Mouse (Mus musculus): Measurements from ENCODE around the gene Lmcd1. TPM values are rescaled to one million over a fixed set of nuclear protein-coding genes. Genes with fewer than 3 reads are reported as not detected.

Gene Lmcd1
- polyA plus RNA-seq, 1 experiment from 2014 or later: 20.0 TPM

DNA sequence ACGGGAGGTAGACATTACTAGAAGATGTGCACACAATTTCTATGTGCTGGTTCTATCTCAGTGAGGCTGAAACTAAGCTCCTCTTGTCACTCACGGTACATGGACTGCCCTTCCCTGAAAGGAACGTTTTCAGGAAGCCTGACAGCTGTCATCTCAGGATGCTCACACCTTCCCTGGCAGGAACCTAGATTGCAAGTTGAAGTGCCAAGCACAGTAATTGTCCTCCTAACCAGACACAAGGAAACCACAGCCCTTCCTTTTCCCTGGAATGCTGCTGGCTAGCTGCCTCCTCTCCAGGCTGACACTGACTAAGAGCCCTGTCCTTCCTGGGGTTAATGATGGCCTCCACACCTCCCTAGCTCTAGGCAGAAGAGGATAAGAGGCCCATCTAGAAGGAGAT is 21.7 kb downstream of the Lmcd1 start:
- no peak for ATAC-seq (ENCODE audit: low FRiP score, low TSS enrichment)
- 77% methylated on average over 3 of the region's 3 CpGs for WGBS
- Histone ChIP-seq H3K36me3 (ENCODE audit: control insufficient read depth, insufficient read depth, low read length) (no peaks in the 10 kb centered on the region), H3K4me1 (ENCODE audit: control insufficient read depth, insufficient read depth, low read length) (peaks cover 7% of the 10 kb centered on the region; the same call in 1 of the 2 replicates), H3K9ac (ENCODE audit: low read depth, low read length) (no peak overlapping the region), H3K9me3 (ENCODE audit: control insufficient read depth, low read length) (no peaks in the 10 kb centered on the region), H3K27ac (ENCODE audit: low read depth, low read length) (no peak overlapping the region), H3K27me3 (ENCODE audit: control insufficient read depth, insufficient read depth, low read length) (no peaks in the 10 kb centered on the region), H3K4me2 (replicated peaks; ENCODE audit: low read depth, low read length) (no peak overlapping the region), H3K4me3 (ENCODE audit: low read length) (no peak overlapping the region)

GRCm38 (mm10) chr6:112300146-112300545 is 26.6 kb downstream of the Lmcd1 start:
- Histone ChIP-seq H3K9ac (ENCODE audit: low read depth, low read length) (no peak overlapping the region), H3K27me3 (ENCODE audit: control insufficient read depth, insufficient read depth, low read length) (no peaks in the 10 kb centered on the region), H3K4me1 (ENCODE audit: control insufficient read depth, insufficient read depth, low read length) (peaks cover 7% of the 10 kb centered on the region), H3K27ac (ENCODE audit: low read depth, low read length) (no peak overlapping the region), H3K36me3 (ENCODE audit: control insufficient read depth, insufficient read depth, low read length) (no peaks in the 10 kb centered on the region), H3K4me3 (ENCODE audit: low read length) (no peak overlapping the region), H3K4me2 (replicated peaks; ENCODE audit: low read depth, low read length) (no peak overlapping the region), H3K9me3 (ENCODE audit: control insufficient read depth, low read length) (no peaks in the 10 kb centered on the region)
- WGBS: 82% methylated on average over 7 of the region's 7 CpGs
- ATAC-seq (ENCODE audit: low FRiP score, low TSS enrichment): no peak

DNA sequence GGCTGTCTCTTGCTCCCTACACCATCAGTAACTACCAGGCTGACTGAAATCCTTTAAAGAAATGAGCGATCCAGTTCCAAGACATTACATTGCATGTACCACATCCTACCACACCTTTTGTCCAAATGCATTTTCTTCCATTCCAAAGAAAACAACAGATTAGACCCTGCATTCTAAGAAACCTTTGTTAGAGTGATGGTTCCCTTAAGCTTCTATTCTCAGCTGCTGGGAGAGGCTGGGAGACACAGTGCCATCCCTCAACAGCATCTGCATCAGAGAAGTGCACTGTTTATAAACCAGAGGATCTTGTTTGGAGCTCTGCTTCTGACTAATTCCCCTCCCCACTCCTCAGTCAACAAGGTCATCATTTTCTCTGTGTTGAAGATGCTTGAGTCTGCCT is 27.1 kb downstream of the Lmcd1 start:
- WGBS: 87% methylated on average over 1 of the region's 1 CpGs

DNA sequence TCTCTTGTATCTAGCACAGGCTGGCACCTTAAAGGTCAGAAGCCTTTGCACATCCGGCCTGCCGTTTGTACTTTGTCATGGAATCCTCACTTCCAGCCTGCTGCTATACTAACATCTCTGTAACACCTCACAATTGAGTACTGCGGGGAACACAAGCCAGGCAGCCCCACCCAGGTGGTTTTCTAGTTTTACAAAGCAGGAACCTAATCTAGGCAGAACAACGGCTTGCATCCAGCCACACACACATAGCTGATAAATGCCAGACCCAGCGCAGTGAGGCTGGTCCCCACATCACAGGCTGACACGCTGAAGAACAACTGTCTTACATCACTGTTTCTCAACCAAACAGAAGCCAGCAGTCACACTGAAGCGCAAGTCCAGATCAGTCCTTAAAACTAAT is 28.7 kb downstream of the Lmcd1 start:
- 48% methylated on average over 7 of the region's 7 CpGs for WGBS
- no peak for ATAC-seq (ENCODE audit: low FRiP score, low TSS enrichment)
- H3K27ac ChIP-seq (ENCODE audit: low read depth, low read length): no peak overlapping the region

More for the DNA sequence above, 27.1 kb downstream of the Lmcd1 start:
- Histone ChIP-seq H3K36me3 (ENCODE audit: control insufficient read depth, insufficient read depth, low read length) (no peaks in the 10 kb centered on the region), H3K4me2 (replicated peaks; ENCODE audit: low read depth, low read length) (no peak overlapping the region), H3K9ac (ENCODE audit: low read depth, low read length) (no peak overlapping the region), H3K27me3 (ENCODE audit: control insufficient read depth, insufficient read depth, low read length) (no peaks in the 10 kb centered on the region), H3K27ac (ENCODE audit: low read depth, low read length) (no peak overlapping the region), H3K9me3 (ENCODE audit: control insufficient read depth, low read length) (no peaks in the 10 kb centered on the region), H3K4me1 (ENCODE audit: control insufficient read depth, insufficient read depth, low read length) (peaks cover 7% of the 10 kb centered on the region), H3K4me3 (ENCODE audit: low read length) (no peak overlapping the region)
- ATAC-seq (ENCODE audit: low FRiP score, low TSS enrichment): no peak

GRCm38 (mm10) chr6:112302814-112303383 is 29.3 kb downstream of the Lmcd1 start:
- 79% methylated on average over 9 of the region's 9 CpGs for WGBS
- no peaks in the 10 kb centered on the region for H3K27me3 ChIP-seq (ENCODE audit: control insufficient read depth, insufficient read depth, low read length)
- H3K36me3 ChIP-seq (ENCODE audit: control insufficient read depth, insufficient read depth, low read length): no peaks in the 10 kb centered on the region
- peaks cover 7% of the 10 kb centered on the region for H3K4me1 ChIP-seq (ENCODE audit: control insufficient read depth, insufficient read depth, low read length)
- no peak overlapping the region for H3K27ac ChIP-seq (ENCODE audit: low read depth, low read length)
- H3K9me3 ChIP-seq (ENCODE audit: control insufficient read depth, low read length): no peaks in the 10 kb centered on the region
- ATAC-seq (ENCODE audit: low FRiP score, low TSS enrichment): no peak
- H3K4me3 ChIP-seq (ENCODE audit: low read length): no peak overlapping the region
- H3K9ac ChIP-seq (ENCODE audit: low read depth, low read length): no peak overlapping the region
- no peak overlapping the region for H3K4me2 ChIP-seq (replicated peaks; ENCODE audit: low read depth, low read length)

More for the DNA sequence above, 28.7 kb downstream of the Lmcd1 start:
- Histone ChIP-seq H3K27me3 (ENCODE audit: control insufficient read depth, insufficient read depth, low read length) (no peaks in the 10 kb centered on the region), H3K4me3 (ENCODE audit: low read length) (no peak overlapping the region), H3K9ac (ENCODE audit: low read depth, low read length) (no peak overlapping the region), H3K4me2 (replicated peaks; ENCODE audit: low read depth, low read length) (no peak overlapping the region), H3K9me3 (ENCODE audit: control insufficient read depth, low read length) (no peaks in the 10 kb centered on the region), H3K36me3 (ENCODE audit: control insufficient read depth, insufficient read depth, low read length) (no peaks in the 10 kb centered on the region), H3K4me1 (ENCODE audit: control insufficient read depth, insufficient read depth, low read length) (peaks cover 7% of the 10 kb centered on the region)

GRCm38 (mm10) chr6:112304751-112305150 is 31.2 kb downstream of the Lmcd1 start:
- Histone ChIP-seq H3K9me3 (ENCODE audit: control insufficient read depth, low read length) (no peaks in the 10 kb centered on the region), H3K27ac (ENCODE audit: low read depth, low read length) (no peak overlapping the region), H3K9ac (ENCODE audit: low read depth, low read length) (no peak overlapping the region), H3K4me2 (replicated peaks; ENCODE audit: low read depth, low read length) (no peak overlapping the region), H3K4me1 (ENCODE audit: control insufficient read depth, insufficient read depth, low read length) (peaks cover 12% of the 10 kb centered on the region), H3K27me3 (ENCODE audit: control insufficient read depth, insufficient read depth, low read length) (no peaks in the 10 kb centered on the region), H3K36me3 (ENCODE audit: control insufficient read depth, insufficient read depth, low read length) (no peaks in the 10 kb centered on the region), H3K4me3 (ENCODE audit: low read length) (no peak overlapping the region)
- 42% methylated on average over 8 of the region's 8 CpGs for WGBS
- no peak; the same call in 1 of the 2 replicates for ATAC-seq (ENCODE audit: low FRiP score, low TSS enrichment)

DNA sequence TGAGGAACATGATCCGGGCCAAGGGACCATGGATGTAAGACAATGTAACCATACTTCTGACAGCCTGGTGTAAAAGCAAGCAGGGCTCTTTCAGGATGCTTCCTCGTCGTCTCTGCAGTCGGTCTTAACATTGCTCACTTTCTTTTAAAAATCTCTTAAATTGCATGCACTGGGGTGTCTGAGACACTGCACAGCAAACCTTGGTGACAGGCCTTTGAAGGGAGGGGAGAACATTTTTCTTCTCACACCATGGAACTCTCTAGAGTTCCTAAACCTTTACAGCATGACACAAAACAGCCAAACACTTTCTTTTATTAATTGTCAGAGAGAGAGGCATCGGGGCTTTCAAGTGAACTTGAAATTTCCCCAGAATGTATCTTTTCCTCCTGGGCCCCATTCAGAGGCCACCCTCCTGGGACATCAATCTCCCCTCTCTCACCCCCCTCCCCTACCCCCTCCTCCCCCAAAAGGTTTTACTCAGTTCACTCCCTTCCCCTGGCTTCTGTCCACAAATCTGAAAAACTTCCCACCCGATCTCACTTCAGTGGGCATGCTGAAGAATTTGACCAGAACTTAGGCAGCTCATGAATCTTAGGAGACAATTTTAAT is 35.9 kb downstream of the Lmcd1 start:
- no peak overlapping the region for H3K9ac ChIP-seq (ENCODE audit: low read depth, low read length)
- peaks cover 17% of the 10 kb centered on the region for H3K4me1 ChIP-seq (ENCODE audit: control insufficient read depth, insufficient read depth, low read length)
- no peaks in the 10 kb centered on the region for H3K27me3 ChIP-seq (ENCODE audit: control insufficient read depth, insufficient read depth, low read length)
- peak; percentile 45 for ATAC-seq (ENCODE audit: low FRiP score, low TSS enrichment)
- no peaks in the 10 kb centered on the region for H3K9me3 ChIP-seq (ENCODE audit: control insufficient read depth, low read length)
- H3K27ac ChIP-seq (ENCODE audit: low read depth, low read length): peak overlapping the region; percentile 59; the same call in 1 of the 2 replicates
- WGBS: 34% methylated on average over 6 of the region's 6 CpGs
- no peaks in the 10 kb centered on the region for H3K36me3 ChIP-seq (ENCODE audit: control insufficient read depth, insufficient read depth, low read length)
- no peak overlapping the region for H3K4me2 ChIP-seq (replicated peaks; ENCODE audit: low read depth, low read length)
- no peak overlapping the region for H3K4me3 ChIP-seq (ENCODE audit: low read length)

DNA sequence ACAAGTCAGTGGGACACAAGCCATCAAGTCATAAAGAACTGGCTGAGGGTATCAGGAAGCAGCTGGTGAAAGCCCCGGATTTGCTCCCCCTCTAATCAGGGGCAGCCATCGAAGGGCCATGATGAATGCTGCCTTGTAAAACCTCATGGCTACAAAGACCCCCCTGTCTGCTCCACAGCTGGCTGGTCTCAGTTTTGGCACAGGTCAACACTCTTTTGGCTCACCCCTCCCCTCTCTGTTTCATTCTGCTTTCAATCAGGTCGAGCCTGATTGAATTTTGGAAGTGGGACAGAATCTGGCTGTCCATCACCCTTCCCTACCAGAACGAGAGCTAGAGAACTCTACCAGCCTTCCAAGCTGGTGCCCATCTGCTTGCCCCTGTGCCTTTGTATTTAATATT is 37.8 kb downstream of the Lmcd1 start:
- no peak overlapping the region for H3K27ac ChIP-seq (ENCODE audit: low read depth, low read length)
- 0 out of 2 replicates have a peak, but pooled peaks have one; percentile 37 for ATAC-seq (ENCODE audit: low FRiP score, low TSS enrichment)
- peaks cover 11% of the 10 kb centered on the region for H3K4me1 ChIP-seq (ENCODE audit: control insufficient read depth, insufficient read depth, low read length)
- no peaks in the 10 kb centered on the region for H3K27me3 ChIP-seq (ENCODE audit: control insufficient read depth, insufficient read depth, low read length)
- H3K9me3 ChIP-seq (ENCODE audit: control insufficient read depth, low read length): no peaks in the 10 kb centered on the region
- no peaks in the 10 kb centered on the region for H3K36me3 ChIP-seq (ENCODE audit: control insufficient read depth, insufficient read depth, low read length)
- H3K4me3 ChIP-seq (ENCODE audit: low read length): no peak overlapping the region
- WGBS: 6% methylated on average over 4 of the region's 4 CpGs
- H3K4me2 ChIP-seq (replicated peaks; ENCODE audit: low read depth, low read length): no peak overlapping the region
- H3K9ac ChIP-seq (ENCODE audit: low read depth, low read length): no peak overlapping the region

GRCm38 (mm10) chr6:112319449-112319848 is 45.9 kb downstream of the Lmcd1 start:
- H3K4me3 ChIP-seq (ENCODE audit: low read length): no peak overlapping the region
- H3K27me3 ChIP-seq (ENCODE audit: control insufficient read depth, insufficient read depth, low read length): no peaks in the 10 kb centered on the region
- H3K4me2 ChIP-seq (replicated peaks; ENCODE audit: low read depth, low read length): no peak overlapping the region
- H3K4me1 ChIP-seq (ENCODE audit: control insufficient read depth, insufficient read depth, low read length): no peaks in the 10 kb centered on the region
- H3K27ac ChIP-seq (ENCODE audit: low read depth, low read length): no peak overlapping the region
- no peaks in the 10 kb centered on the region for H3K36me3 ChIP-seq (ENCODE audit: control insufficient read depth, insufficient read depth, low read length)
- ATAC-seq (ENCODE audit: low FRiP score, low TSS enrichment): no peak
- no peaks in the 10 kb centered on the region for H3K9me3 ChIP-seq (ENCODE audit: control insufficient read depth, low read length)
- no peak overlapping the region for H3K9ac ChIP-seq (ENCODE audit: low read depth, low read length)
- 92% methylated on average over 4 of the region's 4 CpGs for WGBS

Data from kidney, embryonic 14.5 days (tissue).